Mouse (Mus musculus) splenic B cell, adult 2 months (primary cell): ENCODE measurements around the gene Klk5.

Source experiments
- DNase-seq: peaks from one replicate; pipeline ENCODE4 v3.0.0-alpha.2; 2011; ENCODE audit warnings: low read depth, low spot score
- H3K27me3 ChIP-seq: 2 replicates; pipeline ENCODE4 v1.6.1; 2012; ENCODE audit warnings: mild to moderate bottlenecking, low read length, moderate library complexity, mixed read lengths; ENCODE audit not compliant: control insufficient read depth, poor library complexity, insufficient read depth, severe bottlenecking
- H3K36me3 ChIP-seq: 2 replicates; pipeline ENCODE4 v1.6.1; 2012; ENCODE audit warnings: mild to moderate bottlenecking, low read length, moderate library complexity, mixed read lengths; ENCODE audit not compliant: control insufficient read depth, poor library complexity, insufficient read depth, severe bottlenecking

The Klk5 gene

DNA sequence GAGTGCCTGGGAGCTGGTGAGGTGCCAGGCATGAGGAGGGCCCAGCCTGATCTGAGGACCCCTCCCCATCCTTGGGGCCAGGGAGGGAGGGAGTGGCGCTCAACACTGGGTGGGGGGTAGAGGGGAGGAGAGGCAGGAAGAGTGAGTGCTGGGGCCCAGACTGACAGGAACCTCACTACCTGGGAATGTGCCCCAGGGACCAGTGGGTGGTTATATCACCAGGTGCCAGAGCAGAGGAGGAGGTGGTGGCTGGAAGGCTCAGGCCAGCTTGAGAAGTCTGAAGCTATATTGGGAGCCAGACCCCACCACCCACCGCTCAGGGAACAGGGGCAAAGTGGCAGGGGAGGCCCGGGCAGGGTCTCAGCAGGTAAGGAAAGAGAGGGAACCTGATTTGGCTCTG lies at the start of gene Klk5:
Gene Klk5 (plus strand): TSS at position 271 of the 400 bp plus-strand sequence.
- Histone ChIP-seq H3K27me3 (no peaks in the 10 kb centered on the region), H3K36me3 (no peaks in the 10 kb centered on the region)
- DNase-seq, result no peak

DNA sequence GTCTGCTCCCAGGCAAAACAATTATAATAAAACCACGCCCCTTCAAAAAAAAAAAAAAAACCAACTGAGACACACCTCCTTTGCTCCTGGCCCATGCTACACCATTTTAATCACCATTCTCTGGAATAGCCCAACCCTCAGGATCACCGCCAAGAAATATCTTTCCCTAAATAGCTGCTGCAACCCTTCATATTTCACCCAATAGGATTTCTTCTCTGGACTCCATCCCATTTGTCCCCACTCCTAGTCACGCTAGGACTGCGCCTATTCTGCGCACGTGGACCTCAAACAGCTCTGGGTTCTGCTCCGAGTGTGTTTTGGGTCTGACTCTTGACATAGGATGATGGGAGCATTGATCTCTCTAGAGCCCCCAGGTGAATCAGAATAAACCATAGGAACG lies 45.4 kb upstream of the Klk5 start:
- Histone ChIP-seq H3K27me3 (no peaks in the 10 kb centered on the region), H3K36me3 (no peaks in the 10 kb centered on the region)
- no peak for DNase-seq

DNA sequence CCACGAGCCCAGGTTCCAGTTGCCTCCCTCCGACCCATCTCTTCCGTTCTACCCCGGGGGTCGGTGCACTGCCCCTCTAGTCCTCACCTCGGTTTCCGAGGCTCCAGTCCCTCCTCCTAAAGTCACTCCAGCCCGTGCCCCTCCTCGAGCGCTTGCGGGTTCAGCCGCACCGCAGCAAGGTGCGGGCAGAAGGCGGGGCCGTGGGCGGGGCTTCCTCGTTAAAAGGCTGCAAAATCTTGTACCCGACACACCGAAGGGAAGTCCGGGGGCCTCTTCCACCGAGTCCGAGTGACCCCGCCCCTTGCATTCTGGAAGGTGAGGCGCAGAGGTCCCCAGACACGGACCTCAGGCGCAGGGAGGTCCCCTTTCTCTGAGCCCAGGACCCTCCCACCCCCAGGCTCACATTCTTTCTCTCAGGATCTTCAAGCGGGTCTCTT lies 44.4 kb upstream of the Klk5 start, which contains the start of gene Klk8:
Gene Klk8 (plus strand): TSS at position 245 of the 437 bp plus-strand sequence.
- Histone ChIP-seq H3K36me3 (no peaks in the 10 kb centered on the region), H3K27me3 (no peaks in the 10 kb centered on the region)
- peak; percentile 10 for DNase-seq

DNA sequence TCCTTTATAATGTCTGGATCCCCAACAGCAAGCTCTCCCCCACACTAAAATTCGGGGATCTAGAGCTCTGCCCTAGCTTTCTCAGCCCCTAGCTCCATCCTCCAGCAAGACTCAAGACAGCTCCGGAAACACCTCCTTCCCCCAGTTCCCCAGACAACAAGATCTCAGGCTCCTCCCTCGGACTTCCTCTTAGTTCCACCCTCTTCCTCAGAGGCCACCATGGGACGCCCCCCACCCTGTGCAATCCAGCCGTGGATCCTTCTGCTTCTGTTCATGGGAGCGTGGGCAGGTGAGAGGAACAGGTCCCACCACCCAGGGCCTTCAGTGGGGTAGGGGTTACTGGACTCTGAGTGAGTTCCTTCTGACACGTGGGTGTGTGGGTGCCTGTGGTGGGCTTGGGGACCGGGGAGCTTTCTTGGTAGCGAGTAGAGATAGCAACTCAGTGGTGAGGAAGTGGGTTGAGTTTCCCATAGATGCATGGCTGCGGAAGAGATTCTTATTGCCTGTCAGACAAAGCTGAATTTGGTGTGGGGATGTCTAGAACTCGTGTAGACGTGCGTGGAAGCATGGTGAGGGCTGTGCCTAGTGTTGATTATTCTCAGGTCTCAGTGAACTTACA lies 43.8 kb upstream of the Klk5 start:
- Histone ChIP-seq H3K27me3 (no peaks in the 10 kb centered on the region), H3K36me3 (no peaks in the 10 kb centered on the region)
- DNase-seq, result peak; percentile 2

DNA sequence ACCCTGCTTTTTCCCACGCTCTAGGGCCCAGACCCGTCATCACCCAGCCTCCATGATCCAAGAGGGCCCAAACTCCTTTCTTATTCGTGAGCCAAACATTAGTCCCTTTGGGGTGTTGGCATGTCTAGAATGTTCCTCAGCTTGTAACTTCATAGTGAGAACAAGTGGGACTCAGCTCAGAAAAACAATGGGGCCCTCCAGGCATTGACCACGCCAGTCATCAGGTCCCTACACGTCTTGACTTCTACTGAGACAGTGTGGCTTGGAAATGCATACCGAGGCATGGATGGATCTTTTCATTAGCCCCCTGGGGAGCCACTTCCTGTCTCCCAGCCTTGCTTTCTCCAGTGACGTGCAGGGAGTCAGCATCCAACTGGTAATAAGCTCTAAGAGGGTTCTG lies 41.9 kb upstream of the Klk5 start:
- Histone ChIP-seq H3K27me3 (no peaks in the 10 kb centered on the region), H3K36me3 (no peaks in the 10 kb centered on the region)
- DNase-seq, result no peak

DNA sequence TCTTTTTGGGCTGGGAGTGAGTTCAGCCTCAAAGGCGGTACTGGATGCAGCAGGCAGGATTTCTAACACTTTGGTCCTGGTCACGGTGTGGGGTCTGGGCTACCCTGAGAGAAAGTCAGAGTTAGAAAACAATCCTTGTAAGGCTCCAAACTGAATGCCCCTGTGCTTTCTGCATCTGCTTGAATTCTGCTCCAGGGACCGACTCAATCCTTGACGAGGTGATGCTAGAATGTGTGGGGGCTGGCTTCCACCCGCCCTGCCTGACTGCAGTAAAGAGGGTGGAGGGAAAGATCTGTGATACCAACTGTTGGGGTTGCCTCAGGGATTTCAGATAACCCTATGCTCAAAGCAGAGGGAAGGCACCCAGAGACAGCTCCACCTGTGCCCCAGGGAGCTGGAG lies 30.8 kb upstream of the Klk5 start, which contains the start of gene Klk7:
Gene Klk7 (plus strand): TSS at position 301 of the 400 bp plus-strand sequence.
- H3K36me3 ChIP-seq, result no peaks in the 10 kb centered on the region
- DNase-seq, result no peak
- no peaks in the 10 kb centered on the region for H3K27me3 ChIP-seq

DNA sequence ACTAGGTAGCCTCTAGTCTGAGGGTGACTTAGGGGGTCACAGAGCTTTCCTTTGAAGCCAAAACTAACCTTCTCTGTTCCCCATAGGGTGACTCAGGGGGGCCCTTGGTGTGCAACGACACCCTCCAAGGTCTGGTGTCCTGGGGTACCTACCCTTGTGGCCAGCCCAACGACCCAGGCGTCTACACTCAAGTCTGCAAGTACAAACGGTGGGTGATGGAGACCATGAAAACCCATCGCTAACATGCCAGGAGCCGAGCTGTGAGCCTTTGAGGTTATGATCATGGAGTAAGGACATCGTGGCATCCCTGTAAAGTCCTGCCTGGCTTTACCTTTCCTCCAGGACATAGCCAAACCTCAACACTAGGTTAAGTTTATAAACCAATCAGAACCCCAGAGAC lies 26.6 kb upstream of the Klk5 start:
- no peaks in the 10 kb centered on the region for H3K27me3 ChIP-seq
- DNase-seq, result no peak
- H3K36me3 ChIP-seq, result no peaks in the 10 kb centered on the region

DNA sequence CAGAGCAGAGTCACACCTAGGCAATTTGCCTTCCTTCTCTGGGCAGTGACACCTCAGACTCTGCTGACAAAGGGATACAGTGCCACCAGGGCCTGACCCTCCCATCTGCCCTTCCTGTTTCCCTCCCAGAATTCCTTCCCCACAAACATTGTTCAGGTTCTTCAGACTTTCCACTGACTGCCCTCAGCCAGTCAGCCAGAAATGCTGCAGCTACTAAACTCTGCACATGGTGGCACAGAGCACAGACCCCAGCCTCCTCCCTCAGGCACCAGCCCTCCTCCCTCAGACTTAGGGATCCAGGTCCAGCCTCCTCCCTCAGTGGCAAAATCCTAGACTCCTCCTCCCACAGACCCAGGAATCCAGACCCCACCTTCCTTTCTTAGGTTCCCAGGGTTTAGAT lies 25.0 kb upstream of the Klk5 start:
- DNase-seq, result no peak
- no peaks in the 10 kb centered on the region for H3K36me3 ChIP-seq
- H3K27me3 ChIP-seq, result no peaks in the 10 kb centered on the region

DNA sequence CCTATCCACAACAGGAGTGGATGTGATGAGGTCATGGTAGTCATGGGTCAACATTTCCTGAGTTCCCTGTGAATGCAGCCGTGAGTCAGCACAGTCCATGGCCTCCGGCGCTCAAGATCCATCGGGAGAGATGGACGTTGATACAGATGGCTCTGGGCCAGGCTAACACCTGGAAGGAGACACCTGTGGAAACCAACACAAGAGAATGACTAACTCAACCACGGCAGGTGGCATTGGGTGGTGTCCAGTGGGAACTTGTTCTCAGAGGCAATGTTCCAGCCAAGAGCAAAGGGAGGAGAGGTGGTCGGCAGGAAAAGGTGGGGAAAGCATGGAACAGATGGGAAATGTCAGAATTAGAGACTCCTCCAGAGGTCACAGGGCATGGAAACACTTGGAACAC lies 20.2 kb upstream of the Klk5 start:
- H3K27me3 ChIP-seq, result no peaks in the 10 kb centered on the region
- no peaks in the 10 kb centered on the region for H3K36me3 ChIP-seq
- no peak for DNase-seq

DNA sequence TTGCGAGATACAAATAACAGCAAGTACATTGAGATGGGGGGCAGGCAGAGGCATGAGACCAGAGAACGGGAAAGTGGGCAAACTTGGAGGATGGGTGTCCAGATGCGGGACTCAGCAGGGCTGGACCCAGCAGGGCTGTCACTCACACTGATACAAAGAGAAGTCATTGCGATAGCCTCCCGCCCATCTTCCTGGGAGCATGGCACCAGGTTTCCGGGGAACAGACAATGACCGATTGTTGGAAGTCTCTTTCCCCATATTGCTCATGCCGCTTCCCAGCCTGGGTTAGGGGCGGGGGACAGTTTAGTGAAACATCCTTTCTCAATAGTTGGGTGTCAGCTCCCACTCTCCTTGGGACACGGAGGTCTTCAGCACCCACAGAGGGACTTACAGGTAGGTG lies 17.6 kb upstream of the Klk5 start, which contains the start of gene Klk6:
Gene Klk6 (plus strand): TSS at position 301 of the 400 bp plus-strand sequence.
- no peaks in the 10 kb centered on the region for H3K27me3 ChIP-seq
- no peak for DNase-seq
- H3K36me3 ChIP-seq, result no peaks in the 10 kb centered on the region

DNA sequence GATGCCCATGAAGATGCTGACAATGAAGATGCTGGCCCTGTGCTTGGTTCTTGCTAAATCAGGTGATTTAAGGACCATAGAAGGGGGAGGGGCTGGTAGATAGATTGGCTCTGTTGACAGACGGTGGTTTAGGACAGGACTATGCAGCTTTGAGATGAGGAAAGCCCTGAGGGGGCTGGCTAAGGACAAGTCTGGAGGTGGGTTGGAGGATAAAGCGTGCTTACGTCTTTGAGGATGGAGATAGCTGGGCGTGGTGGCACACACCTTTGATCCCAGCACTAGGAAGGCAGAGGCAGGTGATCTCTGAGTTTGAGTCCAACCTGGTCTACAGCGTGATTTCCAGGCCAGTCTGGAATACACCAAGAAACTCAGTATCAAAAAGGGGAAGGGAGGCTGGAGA lies 15.7 kb upstream of the Klk5 start:
- no peaks in the 10 kb centered on the region for H3K27me3 ChIP-seq
- no peaks in the 10 kb centered on the region for H3K36me3 ChIP-seq
- DNase-seq, result no peak

DNA sequence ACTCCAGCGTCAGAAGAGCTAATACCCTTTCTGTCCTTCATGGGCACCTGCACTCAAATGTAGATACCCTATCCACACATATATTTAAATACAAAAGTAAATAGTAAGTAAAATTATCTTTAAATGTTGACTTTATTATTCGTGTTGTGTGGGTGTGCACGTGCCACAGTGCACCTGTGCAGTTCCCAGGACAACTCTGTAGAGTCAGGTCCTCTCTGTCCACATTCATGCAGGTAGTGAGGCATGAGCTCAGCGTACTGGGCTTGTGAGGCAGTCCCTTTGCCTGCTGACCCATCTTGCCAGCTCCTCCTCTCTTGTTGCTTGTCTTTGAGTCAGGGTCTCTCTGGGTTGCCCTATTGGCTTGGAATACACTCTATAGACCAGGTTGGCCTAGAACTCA lies 14.1 kb upstream of the Klk5 start:
- no peaks in the 10 kb centered on the region for H3K36me3 ChIP-seq
- H3K27me3 ChIP-seq, result no peaks in the 10 kb centered on the region
- no peak for DNase-seq

DNA sequence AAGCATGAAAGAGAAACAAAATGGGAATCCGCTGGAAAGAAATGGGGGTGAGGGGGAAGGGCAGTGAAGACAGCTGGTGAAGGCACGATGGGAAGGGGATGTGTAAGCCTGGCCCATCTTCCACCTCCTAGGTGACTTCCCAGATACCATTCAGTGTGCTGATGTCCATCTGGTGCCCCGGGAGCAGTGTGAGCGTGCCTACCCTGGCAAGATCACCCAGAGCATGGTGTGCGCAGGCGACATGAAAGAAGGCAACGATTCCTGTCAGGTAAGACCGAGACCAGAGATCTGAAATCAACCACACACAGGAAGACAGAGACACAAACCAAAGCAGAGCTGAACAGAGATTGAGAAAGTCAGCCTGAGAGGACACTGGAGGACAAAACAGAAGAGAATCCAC lies 12.8 kb upstream of the Klk5 start:
- H3K27me3 ChIP-seq, result no peaks in the 10 kb centered on the region
- DNase-seq, result no peak
- no peaks in the 10 kb centered on the region for H3K36me3 ChIP-seq

DNA sequence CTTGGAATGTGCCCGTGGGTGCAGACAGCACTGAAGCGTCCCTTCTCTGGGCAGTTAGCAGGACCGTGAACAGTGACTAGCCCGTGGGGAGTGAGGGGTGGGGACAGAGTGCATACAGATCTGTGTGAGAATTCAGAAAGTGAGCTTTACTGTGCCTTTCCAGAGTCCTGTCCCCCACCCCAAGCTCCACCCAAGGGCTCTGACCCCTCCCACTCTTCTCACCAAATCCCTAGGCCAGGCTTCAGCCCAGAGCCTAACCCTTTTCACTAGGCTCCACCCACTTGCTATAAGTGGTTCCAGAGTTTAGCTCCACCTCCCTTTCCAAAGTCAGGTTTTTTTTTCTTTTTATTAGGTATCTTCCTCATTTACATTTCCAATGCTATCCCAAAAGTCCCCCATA lies 2.0 kb downstream of the Klk5 start:
- DNase-seq, result no peak
- Histone ChIP-seq H3K27me3 (no peaks in the 10 kb centered on the region), H3K36me3 (no peaks in the 10 kb centered on the region)

DNA sequence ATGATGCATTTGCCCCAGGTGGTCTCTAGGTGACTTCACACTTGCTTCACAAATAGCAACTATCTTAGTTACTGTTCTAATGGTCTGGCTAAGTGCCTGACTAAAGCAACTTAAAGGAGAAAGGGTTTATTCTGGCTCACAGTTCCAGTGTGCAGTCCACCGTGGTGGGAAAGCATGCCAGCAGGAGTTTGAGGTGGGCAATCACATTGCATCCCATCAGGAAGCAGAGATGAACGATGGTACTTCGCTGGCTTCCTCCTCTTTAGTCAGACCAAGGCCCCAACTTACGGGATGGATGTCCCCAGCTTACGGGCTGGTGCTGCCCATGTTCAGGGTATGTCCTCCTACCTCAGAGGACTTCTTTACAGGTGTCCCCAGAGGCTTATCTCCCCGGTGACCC lies 9.8 kb downstream of the Klk5 start:
- no peak for DNase-seq
- H3K36me3 ChIP-seq, result no peaks in the 10 kb centered on the region
- no peaks in the 10 kb centered on the region for H3K27me3 ChIP-seq
